Mouse (Mus musculus) neural tube, embryonic 12.5 days (tissue): ENCODE measurements at regions not wholly inside any gene's neighbourhood (a gene's known extent, or its start where the extent isn't known, plus 50 kb on each side); places are given as distances from the start of the nearest gene placed in this dataset.

Source experiments
- ATAC-seq: fragments of 200-750 bp; cut with Nextera tagmentation; 2 replicates; pipeline ENCODE4 v1.8.0; 2017; ENCODE audit warnings: low read depth, mild to moderate bottlenecking, moderate TSS enrichment, moderate library complexity; ENCODE audit not compliant: low FRiP score
- H3K27ac ChIP-seq: fragments of 300-500 bp; sonication (generic); 2 replicates; pipeline ENCODE4 v1.5.1; 2016
- H3K27me3 ChIP-seq: fragments of 300-500 bp; sonication (generic); replicated peaks from 2 replicates; pipeline ENCODE4 v1.6.1; 2016; ENCODE audit warnings: mild to moderate bottlenecking
- H3K36me3 ChIP-seq: fragments of 300-500 bp; sonication (generic); 2 replicates; pipeline ENCODE4 v1.6.1; 2016; ENCODE audit warnings: mild to moderate bottlenecking
- H3K4me1 ChIP-seq: fragments of 300-500 bp; sonication (generic); 2 replicates; pipeline ENCODE4 v1.6.1; 2016
- H3K4me2 ChIP-seq: fragments of 300-500 bp; sonication (generic); replicated peaks from 2 replicates; pipeline ENCODE4 v1.6.1; 2016; ENCODE audit warnings: mild to moderate bottlenecking
- H3K4me3 ChIP-seq: fragments of 300-500 bp; sonication (generic); 2 replicates; pipeline ENCODE4 v1.5.1; 2016
- H3K9ac ChIP-seq: fragments of 300-500 bp; sonication (generic); 2 replicates; pipeline ENCODE4 v1.6.1; 2016; ENCODE audit warnings: mild to moderate bottlenecking
- H3K9me3 ChIP-seq: fragments of 300-500 bp; sonication (generic); 2 replicates; pipeline ENCODE4 v1.6.1; 2016; ENCODE audit warnings: mild to moderate bottlenecking
- WGBS: fragments of 180-500 bp; shearing (Covaris S2); methylation state at CpG from one replicate; pipeline ENCODE4 v1.1.7; 2016; 5-methylcytosine and 5-hydroxymethylcytosine counted together

- WGBS, result 70% methylated on average over 10 of the region's 10 CpGs
- no peaks in the 10 kb centered on the region for H3K4me1 ChIP-seq
- no peaks in the 10 kb centered on the region for H3K27me3 ChIP-seq
- no peaks in the 10 kb centered on the region for H3K9me3 ChIP-seq
- H3K4me2 ChIP-seq, result no peak overlapping the region
- no peak for ATAC-seq
- H3K36me3 ChIP-seq, result no peaks in the 10 kb centered on the region
- H3K9ac ChIP-seq, result no peak overlapping the region
- no peak overlapping the region for H3K4me3 ChIP-seq
- H3K27ac ChIP-seq, result no peak overlapping the region
These were observed 280.8 kb upstream of the Galnt5 start for GRCm38 (mm10) chr2:57716754-57717510.
